In the genomic region with DNA sequence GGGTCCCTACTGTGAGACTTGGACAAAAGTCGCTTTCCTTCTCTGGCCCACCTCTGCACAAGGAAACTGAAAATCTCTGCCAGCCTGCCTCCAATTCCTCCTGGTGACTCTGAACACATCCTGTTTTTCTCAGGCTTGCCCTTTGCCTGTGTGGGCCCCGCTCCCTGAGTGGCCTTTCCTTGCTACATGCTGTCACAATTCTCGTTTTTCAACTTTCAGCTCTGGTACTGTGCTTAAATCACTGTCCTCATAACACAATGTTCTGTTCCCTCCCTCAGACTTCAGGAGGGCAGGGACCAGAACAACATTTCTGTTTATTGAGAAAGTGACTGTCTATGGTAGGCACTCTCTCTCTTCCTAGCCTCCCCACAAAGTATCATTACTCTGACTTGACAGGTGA, we compare ENCODE assay signal across 11 mouse cellular contexts. TPM values are rescaled to one million over a fixed set of nuclear protein-coding genes. Genes with fewer than 3 reads are reported as not detected.
A peak's percentile ranks its signal among the peaks of the same experiment; 100 is the strongest.
DNase-seq lines count a peak whose midpoint lies in the region; ATAC-seq and TF ChIP-seq lines count a peak whose summit lies in the region.
"Had no signal": no experiment of that assay in that cellular context is flagged by ENCODE, and none has a peak within 500 bp of the region (broad histone marks: within the 10 kb centered on the region; RNA-seq: fewer than 3 reads in every experiment).

No protein-coding gene starts in this region.

- H3K4me2 ChIP-seq in heart, embryonic 12.5 days, result peak overlapping the region; percentile 81
- peak overlapping the region; percentile 91 for H3K4me2 ChIP-seq in neural tube, embryonic 12.5 days (replicated peaks)
- peak overlapping the region; percentile 95; the same call in 1 of the 2 replicates for H3K4me2 ChIP-seq in limb, embryonic 13.5 days (replicated peaks)

- peaks cover 1% of the 10 kb centered on the region; the same call in 1 of the 2 replicates for H3K79me2 ChIP-seq in heart, adult 2 months (replicated peaks; ENCODE audit: control insufficient read depth, insufficient read depth, low read length)

- H3K4me1 ChIP-seq in heart, embryonic 12.5 days (replicated peaks), result peaks cover 47% of the 10 kb centered on the region
- H3K4me1 ChIP-seq in heart, adult 2 months (ENCODE audit: control insufficient read depth, insufficient read depth, low read length), result peaks cover 12% of the 10 kb centered on the region
- peaks cover 44% of the 10 kb centered on the region for H3K4me1 ChIP-seq in neural tube, embryonic 12.5 days
- peaks cover 46% of the 10 kb centered on the region for H3K4me1 ChIP-seq in limb, embryonic 13.5 days

- WGBS in heart, embryonic 12.5 days, result 71% methylated on average over 3 of the region's 3 CpGs
- WGBS in heart, adult 2 months, result 65% methylated on average over 3 of the region's 3 CpGs
- 72% methylated on average over 3 of the region's 3 CpGs for WGBS in neural tube, embryonic 12.5 days
- 81% methylated on average over 3 of the region's 3 CpGs for WGBS in limb, embryonic 13.5 days

- H3K27ac ChIP-seq in heart, embryonic 12.5 days (ENCODE audit: poor library complexity, severe bottlenecking), result peak overlapping the region; percentile 92; the same call in 1 of the 2 replicates
- no peak overlapping the region for H3K27ac ChIP-seq in heart, adult 2 months
- no peak overlapping the region for H3K27ac ChIP-seq in neural tube, embryonic 12.5 days
- H3K27ac ChIP-seq in limb, embryonic 13.5 days, result 0 out of 2 replicates have a peak overlapping the region, but pooled peaks have one; percentile 85

- no peak for TF ChIP-seq POLR2A in heart, adult 2 months (IDR thresholded peaks at IDR 0.05; ENCODE audit: insufficient read depth, low read depth, low read length)

- no peaks in the 10 kb centered on the region for H3K36me3 ChIP-seq in heart, embryonic 12.5 days
- no peaks in the 10 kb centered on the region for H3K36me3 ChIP-seq in heart, adult 2 months (ENCODE audit: control insufficient read depth, insufficient read depth, low read length)
- no peaks in the 10 kb centered on the region for H3K36me3 ChIP-seq in neural tube, embryonic 12.5 days
- no peaks in the 10 kb centered on the region for H3K36me3 ChIP-seq in limb, embryonic 13.5 days

- TF ChIP-seq CTCF in heart, adult 2 months (IDR thresholded peaks at IDR 0.05), result no peak

- H3K9me3 ChIP-seq in heart, embryonic 12.5 days (replicated peaks), result no peaks in the 10 kb centered on the region
- no peaks in the 10 kb centered on the region for H3K9me3 ChIP-seq in neural tube, embryonic 12.5 days
- no peaks in the 10 kb centered on the region for H3K9me3 ChIP-seq in limb, embryonic 13.5 days

- no peak for DNase-seq in heart, adult 2 months
- no peak for DNase-seq in neural tube, embryonic 10.5 days (ENCODE audit: extremely low spot score, low spot score)
- DNase-seq: B cell, adult 2 months; kidney, adult 8-10 months had no signal

- ATAC-seq in heart, embryonic 12.5 days (ENCODE audit: insufficient number of reproducible peaks, low FRiP score), result no peak
- no peak for ATAC-seq in neural tube, embryonic 12.5 days (ENCODE audit: low FRiP score, low read depth)
- ATAC-seq in limb, embryonic 13.5 days (ENCODE audit: low FRiP score, low read depth), result no peak
- ATAC-seq in granulocyte monocyte progenitor cell, adult 5-6 weeks (replicated peaks; ENCODE audit: poor library complexity, severe bottlenecking), result no peak
- no peak for ATAC-seq in frontal cortex, adult (ENCODE audit: low TSS enrichment)
- ATAC-seq in CD4-positive, CD25-positive, alpha-beta regulatory T cell, adult 4 months, result no peak
- ATAC-seq: Patski had no signal

- H3K9ac ChIP-seq in heart, embryonic 12.5 days, result 0 out of 2 replicates have a peak overlapping the region, but pooled peaks have one; percentile 90
- H3K9ac ChIP-seq in heart, adult 2 months (ENCODE audit: low read depth, low read length), result no peak overlapping the region
- 0 out of 2 replicates have a peak overlapping the region, but pooled peaks have one; percentile 93 for H3K9ac ChIP-seq in neural tube, embryonic 12.5 days
- H3K9ac ChIP-seq in limb, embryonic 13.5 days, result no peak overlapping the region

- H3K4me3 ChIP-seq in heart, embryonic 12.5 days, result no peak overlapping the region
- H3K4me3 ChIP-seq in heart, adult 2 months, result no peak overlapping the region
- 0 out of 2 replicates have a peak overlapping the region, but pooled peaks have one; percentile 79 for H3K4me3 ChIP-seq in neural tube, embryonic 12.5 days
- no peak overlapping the region for H3K4me3 ChIP-seq in limb, embryonic 13.5 days

- TF ChIP-seq EP300 in heart, adult 2 months (IDR thresholded peaks at IDR 0.05; ENCODE audit: insufficient read depth, low read depth, low read length), result no peak

- no peaks in the 10 kb centered on the region for H3K27me3 ChIP-seq in heart, embryonic 12.5 days (replicated peaks)
- no peaks in the 10 kb centered on the region for H3K27me3 ChIP-seq in heart, adult 2 months (ENCODE audit: control insufficient read depth, insufficient read depth, low read length)
- no peaks in the 10 kb centered on the region for H3K27me3 ChIP-seq in neural tube, embryonic 12.5 days (replicated peaks)
- no peaks in the 10 kb centered on the region for H3K27me3 ChIP-seq in limb, embryonic 13.5 days
- H3K27me3 ChIP-seq: Patski had no signal

- intact Hi-C loops in heart, adult 2 months (cut with DNase I), result loop anchor here (2.0 kb wide), 1 partner anchor 39 kb away; no protein-coding TSS in a partner anchor

RNA-seq across cellular contexts. Expression of a gene that starts 1.8 kb away (rescaled TPM):
- polyA plus RNA-seq in heart, embryonic 12.5 days (2016; fragmentation: Nextera tagmentation; extraction: Ambion mirVana), result 62.0 and 64.4 TPM in 2 replicates
- total RNA-seq in heart, adult 2 months (2021), result 10 to 100 TPM; 19.5 to 20.0 TPM
- polyA plus RNA-seq in heart, adult 2 months (2012; rRNA removed), result 21.0 and 21.5 TPM in 2 replicates
- 39.6 and 40.3 TPM in 2 replicates for polyA plus RNA-seq in neural tube, embryonic 12.5 days (2016; fragmentation: Nextera tagmentation; extraction: Ambion mirVana)
- polyA plus RNA-seq in limb, embryonic 13.5 days (2015; fragmentation: Nextera tagmentation; extraction: Ambion mirVana), result 48.5 and 55.8 TPM in 2 replicates
- 7.9 and 20.5 TPM in 2 replicates for total RNA-seq in granulocyte monocyte progenitor cell, adult 5-6 weeks (2014; fragmentation: Nextera tagmentation)
- 6.2 and 9.6 TPM in 2 replicates for total RNA-seq in granulocyte monocyte progenitor cell, adult 5-6 weeks (2017)
- 1 to 10 TPM in 1 of 2 experiments, under 1 TPM in 1; 0.97 to 1.0 TPM for polyA plus RNA-seq in CD4-positive, CD25-positive, alpha-beta regulatory T cell, adult 4 months (2017; shearing (Covaris generic))

RNA-seq across cellular contexts. Expression of a gene that starts 27.0 kb away (rescaled TPM):
- polyA plus RNA-seq in heart, embryonic 12.5 days (2016; fragmentation: Nextera tagmentation; extraction: Ambion mirVana), result 30.8 and 31.1 TPM in 2 replicates
- 10 to 100 TPM in 1 of 2 experiments, 1 to 10 TPM in 1; 9.8 to 11.4 TPM for total RNA-seq in heart, adult 2 months (2021)
- 14.4 and 15.6 TPM in 2 replicates for polyA plus RNA-seq in heart, adult 2 months (2012; rRNA removed)
- 121 and 130 TPM in 2 replicates for polyA plus RNA-seq in neural tube, embryonic 12.5 days (2016; fragmentation: Nextera tagmentation; extraction: Ambion mirVana)
- polyA plus RNA-seq in limb, embryonic 13.5 days (2015; fragmentation: Nextera tagmentation; extraction: Ambion mirVana), result 20.8 and 20.9 TPM in 2 replicates
- total RNA-seq in granulocyte monocyte progenitor cell, adult 5-6 weeks (2014; fragmentation: Nextera tagmentation), result 3.5 and 6.3 TPM in 2 replicates
- 1.3 and 1.6 TPM in 2 replicates for total RNA-seq in granulocyte monocyte progenitor cell, adult 5-6 weeks (2017)
- polyA plus RNA-seq in CD4-positive, CD25-positive, alpha-beta regulatory T cell, adult 4 months (2017; shearing (Covaris generic)), result 1 to 10 TPM; 4.2 to 4.7 TPM

Comparison
In these comparisons a context has a peak if more than half of its experiments do, and no peak if none do; other contexts are left out.
1. H3K27ac ChIP-seq: peak in heart, embryonic 12.5 days (single experiment) and limb, embryonic 13.5 days (single experiment); none in heart, adult 2 months (single experiment) and neural tube, embryonic 12.5 days (single experiment).
2. H3K9ac ChIP-seq: peak in heart, embryonic 12.5 days (single experiment) and neural tube, embryonic 12.5 days (single experiment); none in heart, adult 2 months (single experiment) and limb, embryonic 13.5 days (single experiment).
3. RNA of a gene that starts 1.8 kb away (polyA plus RNA-seq): 62.0 to 64.4 TPM in heart, embryonic 12.5 days, 48.5 to 55.8 TPM in limb, embryonic 13.5 days, 39.6 to 40.3 TPM in neural tube, embryonic 12.5 days and 21.0 to 21.5 TPM in heart, adult 2 months; 0.97 to 1.0 TPM in CD4-positive, CD25-positive, alpha-beta regulatory T cell, adult 4 months; every median in the first group is over 10 times any median in the second.
4. Peak in every context shown above with its lines, with median percentiles within 50 percentile points of each other: H3K4me2 ChIP-seq.